7 mouse cellular contexts compared by ENCODE assay signal in genomic region chr3:101603661-101604549, GRCm38 (mm10). TPM values are rescaled to one million over a fixed set of nuclear protein-coding genes. Genes with fewer than 3 reads are reported as not detected.
DNase-seq lines count a peak whose midpoint lies in the region; ATAC-seq lines count a peak whose summit lies in the region.

No protein-coding gene starts in this region.

- no peaks in the 10 kb centered on the region for H3K9me3 ChIP-seq in intestine, embryonic 14.5 days (ENCODE audit: control insufficient read depth, low read length)
- H3K9me3 ChIP-seq in limb, embryonic 11.5 days (ENCODE audit: control insufficient read depth, low read length), result no peaks in the 10 kb centered on the region
- no peaks in the 10 kb centered on the region for H3K9me3 ChIP-seq in midbrain, embryonic 13.5 days

- H3K27me3 ChIP-seq in intestine, embryonic 14.5 days (replicated peaks; ENCODE audit: control insufficient read depth, insufficient read depth, low read length), result no peaks in the 10 kb centered on the region
- no peaks in the 10 kb centered on the region for H3K27me3 ChIP-seq in limb, embryonic 11.5 days (ENCODE audit: control insufficient read depth, insufficient read depth, low read length)
- peaks cover 14% of the 10 kb centered on the region; the same call in 1 of the 2 replicates for H3K27me3 ChIP-seq in midbrain, embryonic 13.5 days

- intact Hi-C loops in gastrocnemius, postnatal 14 days (cut with DNase I; ENCODE audit: low total_unique reads), result loop anchor here (2.0 to 10.0 kb wide), 3 partner anchors 49 to 201 kb away; no protein-coding TSS in a partner anchor

- WGBS in intestine, embryonic 14.5 days, result under 1% methylated on average over 51 of the region's 68 CpGs
- under 1% methylated on average over 43 of the region's 68 CpGs for WGBS in limb, embryonic 11.5 days
- 0% methylated on average over 50 of the region's 68 CpGs for WGBS in midbrain, embryonic 13.5 days

- DNase-seq in adrenal gland, adult 18-20 months (ENCODE audit: low spot score in 2 of 2), result peak; percentile 77 to 82
- peak; percentile 80 for DNase-seq in embryo, embryonic 10 days (ENCODE audit: low spot score)
- DNase-seq in gastrocnemius, postnatal 14 days, result peak; percentile 79
- DNase-seq in intestine, embryonic 14.5 days (ENCODE audit: low spot score), result peak; percentile 92
- DNase-seq in limb, embryonic 11.5 days (ENCODE audit: low spot score), result peak; percentile 86
- peak; percentile 78 to 80 for DNase-seq in spleen, adult 18-20 months

- no peaks in the 10 kb centered on the region for H3K36me3 ChIP-seq in intestine, embryonic 14.5 days (ENCODE audit: control insufficient read depth, insufficient read depth, low read length)
- no peaks in the 10 kb centered on the region for H3K36me3 ChIP-seq in limb, embryonic 11.5 days (ENCODE audit: control insufficient read depth, insufficient read depth, low read length)
- H3K36me3 ChIP-seq in midbrain, embryonic 13.5 days, result no peaks in the 10 kb centered on the region

- H3K27ac ChIP-seq in intestine, embryonic 14.5 days (ENCODE audit: low read depth), result peak overlapping the region; percentile 99
- peak overlapping the region; percentile 90 for H3K27ac ChIP-seq in limb, embryonic 11.5 days (replicated peaks; ENCODE audit: low read depth, low read length)
- H3K27ac ChIP-seq in midbrain, embryonic 13.5 days, result peak overlapping the region; percentile 98

- H3K9ac ChIP-seq in intestine, embryonic 14.5 days (ENCODE audit: low read length), result peak overlapping the region; percentile 98
- peak overlapping the region; percentile 95 for H3K9ac ChIP-seq in limb, embryonic 11.5 days (ENCODE audit: low read length)
- H3K9ac ChIP-seq in midbrain, embryonic 13.5 days (replicated peaks), result peak overlapping the region; percentile 90

- H3K4me3 ChIP-seq in intestine, embryonic 14.5 days (ENCODE audit: low read depth, low read length), result peak overlapping the region; percentile 62
- H3K4me3 ChIP-seq in limb, embryonic 11.5 days (ENCODE audit: low read depth, low read length), result peak overlapping the region; percentile 86
- H3K4me3 ChIP-seq in midbrain, embryonic 13.5 days (replicated peaks), result peak overlapping the region; percentile 83

- peaks cover 53% of the 10 kb centered on the region for H3K4me1 ChIP-seq in intestine, embryonic 14.5 days (replicated peaks; ENCODE audit: control insufficient read depth, insufficient read depth, low read length)
- H3K4me1 ChIP-seq in limb, embryonic 11.5 days (ENCODE audit: control insufficient read depth, insufficient read depth, low read length), result peaks cover 16% of the 10 kb centered on the region
- peaks cover 57% of the 10 kb centered on the region for H3K4me1 ChIP-seq in midbrain, embryonic 13.5 days (replicated peaks)

- peak overlapping the region; percentile 72 for H3K4me2 ChIP-seq in intestine, embryonic 14.5 days (ENCODE audit: low read length)
- peak overlapping the region; percentile 84 for H3K4me2 ChIP-seq in limb, embryonic 11.5 days (ENCODE audit: low read depth, severe bottlenecking)
- H3K4me2 ChIP-seq in midbrain, embryonic 13.5 days (replicated peaks), result peak overlapping the region; percentile 72

- peak; percentile 83 for ATAC-seq in intestine, embryonic 14.5 days (replicated peaks; ENCODE audit: low FRiP score, low TSS enrichment, low read depth)
- peak; percentile 80 for ATAC-seq in limb, embryonic 11.5 days (ENCODE audit: insufficient number of reproducible peaks, low FRiP score, low TSS enrichment, low read depth)
- peak; percentile 82 for ATAC-seq in midbrain, embryonic 13.5 days

RNA-seq across cellular contexts. Expression of gene Atp1a1, which starts 0.6 kb away (rescaled TPM):
- total RNA-seq in adrenal gland, adult 18-20 months (2021), result 100 to 1,000 TPM; 737 to 778 TPM
- total RNA-seq in gastrocnemius, postnatal 14 days (2021), result 10 to 100 TPM; 54.3 to 64.5 TPM
- polyA plus RNA-seq in intestine, embryonic 14.5 days (2014; fragmentation: Nextera tagmentation; extraction: Ambion mirVana), result 238 and 276 TPM in 2 replicates
- 106 and 108 TPM in 2 replicates for polyA plus RNA-seq in limb, embryonic 11.5 days (2014; fragmentation: Nextera tagmentation; extraction: Ambion mirVana)
- 37.8 and 40.6 TPM in 2 replicates for polyA plus RNA-seq in midbrain, embryonic 13.5 days (2015; fragmentation: Nextera tagmentation; extraction: Ambion mirVana)

Comparison
In these comparisons a context has a peak if more than half of its experiments do, and no peak if none do; other contexts are left out.
1. Peak in every context shown above with its lines: DNase-seq, ATAC-seq, H3K4me3 ChIP-seq and H3K27ac ChIP-seq.